Mouse (Mus musculus): Measurements from ENCODE around the gene Ebf3. TPM values are rescaled to one million over a fixed set of nuclear protein-coding genes. Genes with fewer than 3 reads are reported as not detected.
A peak's percentile ranks its signal among the peaks of the same experiment; 100 is the strongest.

Gene Ebf3
- total and polyA plus RNA-seq, 2 experiments: 0.09 TPM; not detected in 1

DNA sequence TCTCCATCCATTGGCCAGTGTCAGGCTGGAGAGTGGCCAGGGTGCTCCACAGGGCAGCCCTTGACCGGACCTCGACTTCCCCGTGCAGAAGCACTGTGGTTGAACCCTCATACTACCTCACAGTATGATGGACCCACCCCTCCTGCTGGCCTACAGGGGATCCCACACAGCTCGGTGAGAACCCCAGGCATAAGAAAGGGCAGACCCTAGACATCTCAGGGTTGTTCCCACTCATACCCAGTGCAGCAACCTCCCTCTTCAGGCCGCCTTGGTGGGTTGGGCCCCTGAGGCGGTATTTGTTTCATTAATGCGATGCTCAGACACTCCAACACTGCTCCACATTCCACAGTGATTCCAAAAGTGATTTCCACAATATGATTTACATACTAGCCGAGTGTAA is 51.9 kb downstream of the Ebf3 start:
- H3K79me2 ChIP-seq (ENCODE audit: control insufficient read depth, insufficient read depth, low read length): no peaks in the 10 kb centered on the region
- no peak for TF ChIP-seq POLR2A (IDR thresholded peaks at IDR 0.05; ENCODE audit: extremely low read depth, insufficient read depth, low read length)
- no peak for TF ChIP-seq CTCF (IDR thresholded peaks at IDR 0.05; ENCODE audit: low read depth, low read length)
- no peak overlapping the region for H3K4me3 ChIP-seq (ENCODE audit: insufficient read depth, low read depth, low read length)
- WGBS: 84% methylated on average over 8 of the region's 8 CpGs
- H3K36me3 ChIP-seq (ENCODE audit: control insufficient read depth, insufficient read depth, low read length): no peaks in the 10 kb centered on the region
- no peak overlapping the region for H3K27ac ChIP-seq (replicated peaks; ENCODE audit: insufficient read depth, low read depth, low read length)
- no peak overlapping the region for H3K9ac ChIP-seq (ENCODE audit: low read depth, low read length)
- no peak for DNase-seq (ENCODE audit: extremely low read depth, low read depth, low spot score)
- peaks cover 10% of the 10 kb centered on the region for H3K27me3 ChIP-seq (ENCODE audit: control insufficient read depth, insufficient read depth, low read length)
- H3K4me1 ChIP-seq (ENCODE audit: control insufficient read depth, insufficient read depth, low read length): no peaks in the 10 kb centered on the region

DNA sequence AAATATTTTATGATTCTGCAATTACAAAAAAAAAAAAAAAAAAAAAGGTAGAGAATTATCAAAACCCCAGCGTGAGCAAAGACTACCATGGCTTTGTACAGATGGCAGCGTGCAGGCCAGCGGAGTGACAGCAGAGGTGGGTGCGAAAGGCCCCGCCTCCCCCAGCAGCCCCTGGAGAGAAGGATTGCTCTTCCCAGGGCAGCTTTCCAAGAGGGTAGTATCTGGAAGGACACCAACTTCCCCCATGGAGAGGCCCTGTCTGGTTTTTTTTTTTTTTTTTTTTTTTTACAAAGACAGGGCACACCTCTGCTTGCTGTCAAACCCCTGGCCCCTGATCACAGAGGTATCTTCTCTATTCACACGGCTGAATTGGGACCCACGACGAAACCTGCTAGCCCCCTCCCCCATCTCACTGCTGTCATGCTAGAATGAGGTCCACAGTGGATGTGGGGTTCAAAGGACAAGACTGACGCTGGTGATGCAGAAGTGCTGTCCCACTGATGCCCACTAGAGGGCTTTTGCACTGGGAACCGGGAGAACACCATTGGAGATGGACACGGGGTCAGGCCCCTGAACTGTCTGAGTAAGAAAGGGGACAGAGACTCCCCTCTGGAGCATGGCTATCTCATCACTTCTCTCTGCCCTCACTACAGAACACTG is 67.9 kb downstream of the Ebf3 start:
- H3K4me1 ChIP-seq (ENCODE audit: control insufficient read depth, insufficient read depth, low read length): no peaks in the 10 kb centered on the region
- DNase-seq (ENCODE audit: extremely low read depth, low read depth, low spot score): peak; percentile 49
- TF ChIP-seq POLR2A (IDR thresholded peaks at IDR 0.05; ENCODE audit: extremely low read depth, insufficient read depth, low read length): no peak
- TF ChIP-seq CTCF (IDR thresholded peaks at IDR 0.05; ENCODE audit: low read depth, low read length): peak; percentile 84
- no peaks in the 10 kb centered on the region for H3K36me3 ChIP-seq (ENCODE audit: control insufficient read depth, insufficient read depth, low read length)
- no peak overlapping the region for H3K4me3 ChIP-seq (ENCODE audit: insufficient read depth, low read depth, low read length)
- 0 out of 2 replicates have a peak, but pooled peaks cover 7% of the 10 kb centered on the region for H3K27me3 ChIP-seq (ENCODE audit: control insufficient read depth, insufficient read depth, low read length)
- no peak overlapping the region for H3K9ac ChIP-seq (ENCODE audit: low read depth, low read length)
- H3K79me2 ChIP-seq (ENCODE audit: control insufficient read depth, insufficient read depth, low read length): no peaks in the 10 kb centered on the region
- 40% methylated on average over 11 of the region's 11 CpGs for WGBS
- no peak overlapping the region for H3K27ac ChIP-seq (replicated peaks; ENCODE audit: insufficient read depth, low read depth, low read length)

DNA sequence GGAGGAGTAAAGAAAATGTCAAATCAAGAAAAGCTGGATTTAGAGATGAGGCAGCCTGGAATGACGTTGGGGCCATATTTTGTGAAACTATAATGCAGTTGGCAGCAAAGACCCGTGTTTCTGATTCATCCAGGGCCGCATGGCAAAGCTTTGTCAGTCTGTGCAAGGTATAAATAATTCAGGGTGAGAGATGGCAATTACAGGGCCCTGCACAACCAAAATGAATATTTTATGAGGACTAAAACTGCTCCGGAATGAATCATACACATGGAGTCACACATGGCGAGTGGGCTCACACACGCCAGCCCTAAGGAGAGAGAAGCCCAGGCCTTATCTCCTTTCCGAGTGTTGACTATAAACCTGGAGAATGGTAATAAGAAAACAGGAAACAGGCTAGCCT is 69.4 kb downstream of the Ebf3 start:
- no peak for DNase-seq (ENCODE audit: extremely low read depth, low read depth, low spot score)
- TF ChIP-seq CTCF (IDR thresholded peaks at IDR 0.05; ENCODE audit: low read depth, low read length) (no peak), POLR2A (IDR thresholded peaks at IDR 0.05; ENCODE audit: extremely low read depth, insufficient read depth, low read length) (no peak)
- 84% methylated on average over 7 of the region's 7 CpGs for WGBS

DNA sequence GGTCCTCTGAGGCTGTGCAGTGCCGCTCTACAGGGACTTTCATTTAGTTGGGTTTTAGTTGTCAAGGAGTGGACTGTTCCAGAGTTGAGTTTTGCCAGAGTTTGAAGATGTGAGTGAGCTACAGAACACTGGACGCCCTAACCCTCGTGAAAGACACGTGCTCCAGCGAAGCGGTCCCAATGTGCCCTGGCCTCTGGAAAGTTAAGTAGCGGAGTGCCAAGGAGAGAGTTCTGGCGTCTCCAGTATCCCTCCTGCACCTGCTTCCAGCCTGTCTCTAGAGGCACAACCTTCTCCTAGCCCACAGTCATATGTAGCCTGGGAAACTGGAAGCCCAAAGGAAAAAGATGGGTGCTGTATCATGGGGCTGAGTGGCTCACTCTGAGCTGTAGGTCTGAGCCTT is 73.8 kb downstream of the Ebf3 start:
- Histone ChIP-seq H3K27me3 (ENCODE audit: control insufficient read depth, insufficient read depth, low read length) (0 out of 2 replicates have a peak, but pooled peaks cover 7% of the 10 kb centered on the region), H3K36me3 (ENCODE audit: control insufficient read depth, insufficient read depth, low read length) (no peaks in the 10 kb centered on the region), H3K79me2 (ENCODE audit: control insufficient read depth, insufficient read depth, low read length) (no peaks in the 10 kb centered on the region), H3K9ac (ENCODE audit: low read depth, low read length) (no peak overlapping the region), H3K4me1 (ENCODE audit: control insufficient read depth, insufficient read depth, low read length) (no peaks in the 10 kb centered on the region), H3K27ac (replicated peaks; ENCODE audit: insufficient read depth, low read depth, low read length) (no peak overlapping the region), H3K4me3 (ENCODE audit: insufficient read depth, low read depth, low read length) (no peak overlapping the region)
- no peak for DNase-seq (ENCODE audit: extremely low read depth, low read depth, low spot score)
- WGBS: 85% methylated on average over 8 of the region's 8 CpGs
- no peak for TF ChIP-seq POLR2A (IDR thresholded peaks at IDR 0.05; ENCODE audit: extremely low read depth, insufficient read depth, low read length)
- no peak for TF ChIP-seq CTCF (IDR thresholded peaks at IDR 0.05; ENCODE audit: low read depth, low read length)

More for the DNA sequence above, 69.4 kb downstream of the Ebf3 start:
- no peaks in the 10 kb centered on the region for H3K4me1 ChIP-seq (ENCODE audit: control insufficient read depth, insufficient read depth, low read length)
- no peak overlapping the region for H3K4me3 ChIP-seq (ENCODE audit: insufficient read depth, low read depth, low read length)
- no peaks in the 10 kb centered on the region for H3K79me2 ChIP-seq (ENCODE audit: control insufficient read depth, insufficient read depth, low read length)
- no peak overlapping the region for H3K27ac ChIP-seq (replicated peaks; ENCODE audit: insufficient read depth, low read depth, low read length)
- H3K9ac ChIP-seq (ENCODE audit: low read depth, low read length): no peak overlapping the region
- no peaks in the 10 kb centered on the region for H3K36me3 ChIP-seq (ENCODE audit: control insufficient read depth, insufficient read depth, low read length)
- H3K27me3 ChIP-seq (ENCODE audit: control insufficient read depth, insufficient read depth, low read length): 0 out of 2 replicates have a peak, but pooled peaks cover 7% of the 10 kb centered on the region

DNA sequence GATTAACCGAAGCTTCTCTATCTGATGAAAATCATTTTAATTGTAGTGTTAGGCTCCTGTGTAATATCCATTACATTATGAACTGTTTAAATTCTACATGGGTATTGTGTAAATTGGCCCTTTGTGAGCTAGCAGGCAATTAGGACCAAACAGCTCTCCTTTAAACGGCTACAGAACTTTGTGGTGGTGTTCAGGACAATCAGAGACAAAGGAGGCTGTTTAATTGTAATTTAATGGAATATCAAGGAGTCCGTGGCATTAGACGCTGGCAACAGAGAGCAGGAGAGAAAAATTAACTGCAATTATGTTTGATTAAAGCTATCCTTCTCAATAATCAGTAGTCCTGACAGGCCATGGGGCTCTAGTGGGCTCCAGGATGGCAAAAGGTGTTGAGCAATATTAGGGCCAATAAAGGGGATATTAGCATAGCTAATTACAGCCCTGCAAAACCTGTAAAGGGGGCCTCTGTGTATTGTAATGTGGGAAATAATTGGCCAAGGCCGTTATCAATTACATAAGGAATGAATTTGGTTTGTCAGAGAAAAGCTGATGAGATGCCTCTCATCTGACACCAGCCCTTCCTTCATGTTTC is 74.6 kb downstream of the Ebf3 start:
- TF ChIP-seq POLR2A (IDR thresholded peaks at IDR 0.05; ENCODE audit: extremely low read depth, insufficient read depth, low read length) (no peak), CTCF (IDR thresholded peaks at IDR 0.05; ENCODE audit: low read depth, low read length) (no peak)
- WGBS: 81% methylated on average over 5 of the region's 5 CpGs
- DNase-seq (ENCODE audit: extremely low read depth, low read depth, low spot score): no peak
- Histone ChIP-seq H3K27me3 (ENCODE audit: control insufficient read depth, insufficient read depth, low read length) (0 out of 2 replicates have a peak, but pooled peaks cover 6% of the 10 kb centered on the region), H3K4me3 (ENCODE audit: insufficient read depth, low read depth, low read length) (no peak overlapping the region), H3K36me3 (ENCODE audit: control insufficient read depth, insufficient read depth, low read length) (no peaks in the 10 kb centered on the region), H3K27ac (replicated peaks; ENCODE audit: insufficient read depth, low read depth, low read length) (no peak overlapping the region), H3K79me2 (ENCODE audit: control insufficient read depth, insufficient read depth, low read length) (no peaks in the 10 kb centered on the region), H3K9ac (ENCODE audit: low read depth, low read length) (no peak overlapping the region), H3K4me1 (ENCODE audit: control insufficient read depth, insufficient read depth, low read length) (no peaks in the 10 kb centered on the region)

DNA sequence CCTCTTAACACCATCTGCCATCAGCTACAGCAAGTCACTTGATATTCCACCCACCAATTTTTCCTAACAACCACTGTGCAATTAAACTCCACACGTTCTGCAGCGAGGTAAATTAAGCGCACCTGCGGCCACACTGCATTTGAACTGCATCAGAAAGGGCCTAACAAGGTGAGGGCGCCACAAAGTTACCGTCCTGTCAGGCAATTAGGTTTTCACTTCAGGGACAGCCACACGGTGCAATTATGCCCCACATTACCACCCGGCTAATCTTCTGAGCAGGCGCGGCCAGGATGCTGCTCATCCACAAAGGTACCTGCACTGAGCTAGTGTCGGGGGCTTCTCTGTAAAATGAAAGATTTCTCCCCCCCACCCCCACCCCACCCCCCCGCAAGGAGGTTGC is 76.8 kb downstream of the Ebf3 start:
- Histone ChIP-seq H3K27ac (replicated peaks; ENCODE audit: insufficient read depth, low read depth, low read length) (no peak overlapping the region), H3K36me3 (ENCODE audit: control insufficient read depth, insufficient read depth, low read length) (no peaks in the 10 kb centered on the region), H3K4me3 (ENCODE audit: insufficient read depth, low read depth, low read length) (no peak overlapping the region), H3K27me3 (ENCODE audit: control insufficient read depth, insufficient read depth, low read length) (0 out of 2 replicates have a peak, but pooled peaks cover 6% of the 10 kb centered on the region), H3K9ac (ENCODE audit: low read depth, low read length) (no peak overlapping the region), H3K79me2 (ENCODE audit: control insufficient read depth, insufficient read depth, low read length) (no peaks in the 10 kb centered on the region), H3K4me1 (ENCODE audit: control insufficient read depth, insufficient read depth, low read length) (no peaks in the 10 kb centered on the region)
- no peak for DNase-seq (ENCODE audit: extremely low read depth, low read depth, low spot score)
- TF ChIP-seq POLR2A (IDR thresholded peaks at IDR 0.05; ENCODE audit: extremely low read depth, insufficient read depth, low read length): no peak
- TF ChIP-seq CTCF (IDR thresholded peaks at IDR 0.05; ENCODE audit: low read depth, low read length): no peak
- WGBS: 79% methylated on average over 12 of the region's 12 CpGs

Data from liver, adult 2 months (tissue).